ENCODE assay signal across 18 mouse cellular contexts in genomic region chr2:25502726-25503125, GRCm38 (mm10). TPM values are rescaled to one million over a fixed set of nuclear protein-coding genes. Genes with fewer than 3 reads are reported as not detected.
DNase-seq lines count a peak whose midpoint lies in the region; ATAC-seq and TF ChIP-seq lines count a peak whose summit lies in the region.
"Had no signal": no experiment of that assay in that cellular context is flagged by ENCODE, and none has a peak within 500 bp of the region (broad histone marks: within the 10 kb centered on the region; RNA-seq: fewer than 3 reads in every experiment).

No protein-coding gene starts in this region.

- no peaks in the 10 kb centered on the region for H3K27me3 ChIP-seq in hindbrain, embryonic 10.5 days (ENCODE audit: insufficient read depth, poor library complexity, severe bottlenecking)
- no peaks in the 10 kb centered on the region for H3K27me3 ChIP-seq in hindbrain, embryonic 11.5 days (ENCODE audit: control insufficient read depth, insufficient read depth, low read length)
- no peaks in the 10 kb centered on the region for H3K27me3 ChIP-seq in intestine, postnatal 0 days (replicated peaks; ENCODE audit: control insufficient read depth, insufficient read depth, low read length)
- no peaks in the 10 kb centered on the region for H3K27me3 ChIP-seq in forebrain, embryonic 16.5 days (replicated peaks; ENCODE audit: control insufficient read depth, insufficient read depth, low read length)
- no peaks in the 10 kb centered on the region for H3K27me3 ChIP-seq in kidney, embryonic 15.5 days
- H3K27me3 ChIP-seq: limb, embryonic 13.5 days; neural tube, embryonic 13.5 days had no signal

- H3K9ac ChIP-seq in hindbrain, embryonic 11.5 days (ENCODE audit: low read depth, low read length): no peak overlapping the region
- H3K9ac ChIP-seq in intestine, postnatal 0 days (ENCODE audit: low read depth, low read length): no peak overlapping the region
- no peak overlapping the region for H3K9ac ChIP-seq in forebrain, embryonic 16.5 days (replicated peaks; ENCODE audit: low read depth, low read length)
- no peak overlapping the region for H3K9ac ChIP-seq in kidney, embryonic 15.5 days
- H3K9ac ChIP-seq: limb, embryonic 13.5 days had no signal

- H3K4me3 ChIP-seq in hindbrain, embryonic 10.5 days: no peak overlapping the region
- no peak overlapping the region for H3K4me3 ChIP-seq in hindbrain, embryonic 11.5 days (ENCODE audit: low read depth, low read length)
- no peak overlapping the region for H3K4me3 ChIP-seq in intestine, postnatal 0 days (ENCODE audit: low read depth, low read length)
- no peak overlapping the region for H3K4me3 ChIP-seq in forebrain, embryonic 16.5 days (replicated peaks; ENCODE audit: low read length)
- H3K4me3 ChIP-seq in kidney, embryonic 15.5 days (replicated peaks): no peak overlapping the region
- H3K4me3 ChIP-seq: limb, embryonic 13.5 days had no signal

- peaks cover 36% of the 10 kb centered on the region for H3K4me1 ChIP-seq in hindbrain, embryonic 10.5 days (replicated peaks)
- H3K4me1 ChIP-seq in hindbrain, embryonic 11.5 days (replicated peaks; ENCODE audit: control insufficient read depth, insufficient read depth, low read length): peaks cover 4% of the 10 kb centered on the region; the same call in 1 of the 2 replicates
- peaks cover 13% of the 10 kb centered on the region; the same call in 1 of the 2 replicates for H3K4me1 ChIP-seq in intestine, postnatal 0 days (replicated peaks; ENCODE audit: control insufficient read depth, insufficient read depth, low read length)
- peaks cover 13% of the 10 kb centered on the region for H3K4me1 ChIP-seq in forebrain, embryonic 16.5 days (replicated peaks; ENCODE audit: control insufficient read depth, insufficient read depth, low read length)
- H3K4me1 ChIP-seq in kidney, embryonic 15.5 days: peaks cover 28% of the 10 kb centered on the region

- peaks cover 42% of the 10 kb centered on the region for H3K36me3 ChIP-seq in hindbrain, embryonic 10.5 days
- no peaks in the 10 kb centered on the region for H3K36me3 ChIP-seq in hindbrain, embryonic 11.5 days (ENCODE audit: control insufficient read depth, insufficient read depth, low read length)
- H3K36me3 ChIP-seq in intestine, postnatal 0 days (ENCODE audit: control insufficient read depth, insufficient read depth): peaks cover 27% of the 10 kb centered on the region
- H3K36me3 ChIP-seq in forebrain, embryonic 16.5 days (ENCODE audit: control insufficient read depth, insufficient read depth): peaks cover 15% of the 10 kb centered on the region
- H3K36me3 ChIP-seq in kidney, embryonic 15.5 days: peaks cover 40% of the 10 kb centered on the region

- TF ChIP-seq CTCF in intestine, postnatal 0 days (IDR thresholded peaks at IDR 0.05; ENCODE audit: low read depth): no peak

- DNase-seq in hindbrain, embryonic 10.5 days (ENCODE audit: low spot score): no peak
- no peak for DNase-seq in hindbrain, embryonic 11.5 days (ENCODE audit: low spot score)
- peak; percentile 52 for DNase-seq in NIH3T3 (ENCODE audit: low read depth)
- DNase-seq in Muller cell, postnatal 12 days (ENCODE audit: inconsistent ontology term): no peak
- DNase-seq: heart, postnatal 36 days; kidney, adult 11 months had no signal

- ATAC-seq in hindbrain, embryonic 11.5 days (ENCODE audit: low FRiP score): no peak
- ATAC-seq in intestine, postnatal 0 days: peak; percentile 39; the same call in 1 of the 2 replicates
- ATAC-seq in megakaryocyte-erythroid progenitor cell, adult 5-6 weeks (replicated peaks; ENCODE audit: low FRiP score, low TSS enrichment, poor library complexity, severe bottlenecking): peak; percentile 22; the same call in 1 of the 2 replicates
- no peak for ATAC-seq in forebrain, embryonic 16.5 days
- no peak for ATAC-seq in kidney, embryonic 15.5 days (replicated peaks; ENCODE audit: low FRiP score)
- ATAC-seq: CD4-positive, CD25-positive, alpha-beta regulatory T cell, adult 4 months; forebrain, embryonic 14.5 days had no signal

- no peaks in the 10 kb centered on the region for H3K9me3 ChIP-seq in hindbrain, embryonic 10.5 days
- no peaks in the 10 kb centered on the region for H3K9me3 ChIP-seq in hindbrain, embryonic 11.5 days (ENCODE audit: control insufficient read depth, low read length)
- H3K9me3 ChIP-seq in intestine, postnatal 0 days (ENCODE audit: control insufficient read depth): no peaks in the 10 kb centered on the region
- no peaks in the 10 kb centered on the region for H3K9me3 ChIP-seq in forebrain, embryonic 16.5 days (ENCODE audit: control insufficient read depth, low read length)
- H3K9me3 ChIP-seq in kidney, embryonic 15.5 days (replicated peaks): no peaks in the 10 kb centered on the region
- H3K9me3 ChIP-seq: limb, embryonic 13.5 days; neural tube, embryonic 13.5 days had no signal

- no peak overlapping the region for H3K4me2 ChIP-seq in hindbrain, embryonic 11.5 days (replicated peaks; ENCODE audit: low read depth, low read length)
- peak overlapping the region; percentile 74; the same call in 1 of the 2 replicates for H3K4me2 ChIP-seq in intestine, postnatal 0 days (replicated peaks; ENCODE audit: low read depth)
- H3K4me2 ChIP-seq in forebrain, embryonic 16.5 days (ENCODE audit: low read length): no peak overlapping the region
- H3K4me2 ChIP-seq in kidney, embryonic 15.5 days: no peak overlapping the region

- 0 out of 2 replicates have a peak overlapping the region, but pooled peaks have one; percentile 0 for H3K27ac ChIP-seq in hindbrain, embryonic 10.5 days
- H3K27ac ChIP-seq in hindbrain, embryonic 11.5 days (ENCODE audit: low read depth, low read length): no peak overlapping the region
- H3K27ac ChIP-seq in intestine, postnatal 0 days (ENCODE audit: low read depth, low read length): 0 out of 2 replicates have a peak overlapping the region, but pooled peaks have one; percentile 41
- H3K27ac ChIP-seq in forebrain, embryonic 16.5 days (ENCODE audit: low read length): no peak overlapping the region
- no peak overlapping the region for H3K27ac ChIP-seq in kidney, embryonic 15.5 days
- H3K27ac ChIP-seq: limb, embryonic 13.5 days; neural tube, embryonic 13.5 days had no signal

- 88% methylated on average over 3 of the region's 3 CpGs for WGBS in hindbrain, embryonic 10.5 days
- WGBS in hindbrain, embryonic 11.5 days: 85% methylated on average over 3 of the region's 3 CpGs
- 46% methylated on average over 3 of the region's 3 CpGs for WGBS in intestine, postnatal 0 days
- 89% methylated on average over 3 of the region's 3 CpGs for WGBS in forebrain, embryonic 16.5 days
- WGBS in kidney, embryonic 15.5 days: 73% methylated on average over 3 of the region's 3 CpGs

RNA-seq across cellular contexts. Expression of gene C8g, which starts 1.2 kb away (rescaled TPM):
- polyA plus RNA-seq in hindbrain, embryonic 10.5 days (2016; fragmentation: Nextera tagmentation; extraction: Ambion mirVana): 5.8 and 6.0 TPM in 2 replicates
- polyA plus RNA-seq in hindbrain, embryonic 11.5 days (2014; fragmentation: Nextera tagmentation; extraction: Ambion mirVana): 4.0 and 6.1 TPM in 2 replicates
- 48.5 and 49.3 TPM in 2 replicates for polyA plus RNA-seq in intestine, postnatal 0 days (2015; fragmentation: Nextera tagmentation; extraction: Ambion mirVana)
- 0.63 and 2.2 TPM in 2 replicates for total RNA-seq in megakaryocyte-erythroid progenitor cell, adult 5-6 weeks (2014; fragmentation: Nextera tagmentation)
- 0.76 and 3.3 TPM in 2 replicates for total RNA-seq in megakaryocyte-erythroid progenitor cell, adult 5-6 weeks (2017)
- polyA plus RNA-seq in forebrain, embryonic 16.5 days (2015; fragmentation: Nextera tagmentation; extraction: Ambion mirVana): 4.4 and 4.5 TPM in 2 replicates
- 6.3 and 7.8 TPM in 2 replicates for polyA plus RNA-seq in kidney, embryonic 15.5 days (2015; fragmentation: Nextera tagmentation; extraction: Ambion mirVana)

RNA-seq across cellular contexts. Expression of gene Fbxw5, which starts 2.2 kb away (rescaled TPM):
- 88.3 and 109 TPM in 2 replicates for polyA plus RNA-seq in hindbrain, embryonic 10.5 days (2016; fragmentation: Nextera tagmentation; extraction: Ambion mirVana)
- polyA plus RNA-seq in hindbrain, embryonic 11.5 days (2014; fragmentation: Nextera tagmentation; extraction: Ambion mirVana): 64.2 and 75.3 TPM in 2 replicates
- 38.5 and 40.2 TPM in 2 replicates for polyA plus RNA-seq in intestine, postnatal 0 days (2015; fragmentation: Nextera tagmentation; extraction: Ambion mirVana)
- 50.4 and 64.5 TPM in 2 replicates for total RNA-seq in megakaryocyte-erythroid progenitor cell, adult 5-6 weeks (2014; fragmentation: Nextera tagmentation)
- 24.0 and 28.9 TPM in 2 replicates for total RNA-seq in megakaryocyte-erythroid progenitor cell, adult 5-6 weeks (2017)
- 133 and 156 TPM in 2 replicates for polyA plus RNA-seq in forebrain, embryonic 16.5 days (2015; fragmentation: Nextera tagmentation; extraction: Ambion mirVana)
- 85.1 and 96.1 TPM in 2 replicates for polyA plus RNA-seq in kidney, embryonic 15.5 days (2015; fragmentation: Nextera tagmentation; extraction: Ambion mirVana)

RNA-seq across cellular contexts. Expression of gene Lcn12, which starts 9.0 kb away (rescaled TPM):
- not detected in 2 replicates for polyA plus RNA-seq in hindbrain, embryonic 10.5 days (2016; fragmentation: Nextera tagmentation; extraction: Ambion mirVana)
- not detected in 2 replicates for polyA plus RNA-seq in hindbrain, embryonic 11.5 days (2014; fragmentation: Nextera tagmentation; extraction: Ambion mirVana)
- 0.40 and 0.51 TPM in 2 replicates for polyA plus RNA-seq in intestine, postnatal 0 days (2015; fragmentation: Nextera tagmentation; extraction: Ambion mirVana)
- total RNA-seq in megakaryocyte-erythroid progenitor cell, adult 5-6 weeks (2014; fragmentation: Nextera tagmentation): not detected in 2 replicates
- not detected in 2 replicates for total RNA-seq in megakaryocyte-erythroid progenitor cell, adult 5-6 weeks (2017)
- not detected in 2 replicates for polyA plus RNA-seq in forebrain, embryonic 16.5 days (2015; fragmentation: Nextera tagmentation; extraction: Ambion mirVana)
- not detected in 2 replicates for polyA plus RNA-seq in kidney, embryonic 15.5 days (2015; fragmentation: Nextera tagmentation; extraction: Ambion mirVana)
- total RNA-seq: gastrocnemius, adult 18-20 months; heart, postnatal 36 days had no signal
- polyA plus RNA-seq: brain, embryonic 14.5 days; CD4-positive, CD25-positive, alpha-beta regulatory T cell, adult 4 months; embryonic facial prominence, embryonic 14.5 days; forebrain, embryonic 14.5 days; large intestine, adult 2 months; limb, embryonic 13.5 days; neural tube, embryonic 13.5 days had no signal

RNA-seq across cellular contexts. Expression of gene Ptgds, which starts 32.9 kb away (rescaled TPM):
- polyA plus RNA-seq in hindbrain, embryonic 10.5 days (2016; fragmentation: Nextera tagmentation; extraction: Ambion mirVana): 0.49 and 1.7 TPM in 2 replicates
- polyA plus RNA-seq in hindbrain, embryonic 11.5 days (2014; fragmentation: Nextera tagmentation; extraction: Ambion mirVana): 0.39 and 0.64 TPM in 2 replicates
- polyA plus RNA-seq in intestine, postnatal 0 days (2015; fragmentation: Nextera tagmentation; extraction: Ambion mirVana): 1.2 and 2.2 TPM in 2 replicates
- not detected in 2 replicates for total RNA-seq in megakaryocyte-erythroid progenitor cell, adult 5-6 weeks (2014; fragmentation: Nextera tagmentation)
- not detected in 2 replicates for total RNA-seq in megakaryocyte-erythroid progenitor cell, adult 5-6 weeks (2017)
- polyA plus RNA-seq in forebrain, embryonic 16.5 days (2015; fragmentation: Nextera tagmentation; extraction: Ambion mirVana): 212 and 217 TPM in 2 replicates
- polyA plus RNA-seq in kidney, embryonic 15.5 days (2015; fragmentation: Nextera tagmentation; extraction: Ambion mirVana): 1.6 and 2.2 TPM in 2 replicates
- total RNA-seq: gastrocnemius, adult 18-20 months had no signal
- polyA plus RNA-seq: CD4-positive, CD25-positive, alpha-beta regulatory T cell, adult 4 months had no signal

RNA-seq across cellular contexts. Expression of gene Paxx, which starts 41.8 kb away (rescaled TPM):
- polyA plus RNA-seq in hindbrain, embryonic 10.5 days (2016; fragmentation: Nextera tagmentation; extraction: Ambion mirVana): 17.0 and 31.3 TPM in 2 replicates
- 27.6 and 28.0 TPM in 2 replicates for polyA plus RNA-seq in hindbrain, embryonic 11.5 days (2014; fragmentation: Nextera tagmentation; extraction: Ambion mirVana)
- 41.2 and 46.2 TPM in 2 replicates for polyA plus RNA-seq in intestine, postnatal 0 days (2015; fragmentation: Nextera tagmentation; extraction: Ambion mirVana)
- 34.5 and 36.3 TPM in 2 replicates for total RNA-seq in megakaryocyte-erythroid progenitor cell, adult 5-6 weeks (2014; fragmentation: Nextera tagmentation)
- 17.9 and 25.9 TPM in 2 replicates for total RNA-seq in megakaryocyte-erythroid progenitor cell, adult 5-6 weeks (2017)
- 89.2 and 108 TPM in 2 replicates for polyA plus RNA-seq in forebrain, embryonic 16.5 days (2015; fragmentation: Nextera tagmentation; extraction: Ambion mirVana)
- polyA plus RNA-seq in kidney, embryonic 15.5 days (2015; fragmentation: Nextera tagmentation; extraction: Ambion mirVana): 30.4 and 31.8 TPM in 2 replicates

Comparison
In these comparisons a context has a peak if more than half of its experiments do, and no peak if none do; other contexts are left out.
1. H3K27ac ChIP-seq: peak in hindbrain, embryonic 10.5 days (single experiment) and intestine, postnatal 0 days (single experiment); none in hindbrain, embryonic 11.5 days (single experiment), forebrain, embryonic 16.5 days (single experiment) and kidney, embryonic 15.5 days (single experiment).
2. ATAC-seq: peak in intestine, postnatal 0 days (single experiment) and megakaryocyte-erythroid progenitor cell, adult 5-6 weeks (single experiment); none in hindbrain, embryonic 11.5 days (single experiment), forebrain, embryonic 16.5 days (single experiment) and kidney, embryonic 15.5 days (single experiment).